13 mouse cellular contexts compared by ENCODE assay signal in the genomic region with DNA sequence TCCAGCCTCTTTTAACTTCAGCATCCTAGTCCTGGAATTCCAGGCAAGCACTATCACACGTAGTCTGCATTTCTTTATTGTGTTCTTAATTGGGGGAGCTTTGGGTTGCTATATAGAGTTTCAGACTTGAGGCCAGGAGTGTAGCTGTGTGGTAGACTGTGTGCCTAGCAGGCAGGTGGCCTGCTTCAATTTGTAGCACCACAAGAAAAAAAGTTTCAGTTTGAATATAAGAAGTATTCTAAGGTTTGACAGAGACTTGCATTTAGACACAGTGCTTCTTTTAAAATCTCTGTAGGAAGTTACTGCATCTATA. TPM values are rescaled to one million over a fixed set of nuclear protein-coding genes. Genes with fewer than 3 reads are reported as not detected.
DNase-seq lines count a peak whose midpoint lies in the region; ATAC-seq and TF ChIP-seq lines count a peak whose summit lies in the region.
"Had no signal": no experiment of that assay in that cellular context is flagged by ENCODE, and none has a peak within 500 bp of the region (broad histone marks: within the 10 kb centered on the region; RNA-seq: fewer than 3 reads in every experiment).

No protein-coding gene starts in this region.

- DNase-seq in liver, embryonic 11.5 days (ENCODE audit: low spot score): no peak
- no peak for DNase-seq in liver
- DNase-seq in A20 (ENCODE audit: low read depth, low spot score): peak; percentile 89
- no peak for DNase-seq in CH12.LX (ENCODE audit: extremely low read depth)
- no peak for DNase-seq in right cerebral cortex, postnatal 14 days
- DNase-seq: cerebellum, adult 18-20 months; lung, embryonic 14.5 days had no signal

- no peak for ATAC-seq in liver, embryonic 11.5 days (replicated peaks; ENCODE audit: low FRiP score)
- no peak for ATAC-seq in liver, embryonic 16.5 days (ENCODE audit: low read depth)
- ATAC-seq in frontal cortex, adult (ENCODE audit: low TSS enrichment): no peak

- peak overlapping the region; percentile 49 for H3K4me2 ChIP-seq in liver, embryonic 11.5 days
- peak overlapping the region; percentile 99 for H3K4me2 ChIP-seq in CH12.LX (ENCODE audit: insufficient read depth, low read depth, poor library complexity, severe bottlenecking)
- peak overlapping the region; percentile 73 for H3K4me2 ChIP-seq in liver, embryonic 16.5 days (ENCODE audit: low read depth, low read length)
- H3K4me2 ChIP-seq: hindbrain, embryonic 15.5 days; midbrain, embryonic 11.5 days had no signal

- H3K4me1 ChIP-seq in liver, embryonic 11.5 days (replicated peaks; ENCODE audit: control insufficient read depth, insufficient read depth, low read length): peaks cover 39% of the 10 kb centered on the region
- peaks cover 8 to 42% of the 10 kb centered on the region in 2 experiments for H3K4me1 ChIP-seq in CH12.LX (ENCODE audit: control insufficient read depth in 1 of 2, insufficient read depth in 2 of 2)
- H3K4me1 ChIP-seq in liver, embryonic 16.5 days (ENCODE audit: control insufficient read depth, low read depth, low read length): peaks cover 55% of the 10 kb centered on the region
- H3K4me1 ChIP-seq: hindbrain, embryonic 15.5 days had no signal

- TF ChIP-seq CTCF in CH12.LX (conservative IDR thresholded peaks at IDR 0.05 in 1 of 2, IDR thresholded peaks at IDR 0.05 in 1 of 2; ENCODE audit: low read depth in 2 of 2, low read length in 2 of 2): no peak

- no peaks in the 10 kb centered on the region for H3K9me3 ChIP-seq in liver, embryonic 11.5 days (ENCODE audit: control insufficient read depth, low read length)
- H3K9me3 ChIP-seq in CH12.LX (replicated peaks; ENCODE audit: low read length): no peaks in the 10 kb centered on the region
- no peaks in the 10 kb centered on the region for H3K9me3 ChIP-seq in liver, embryonic 16.5 days (replicated peaks; ENCODE audit: control insufficient read depth, low read length)
- H3K9me3 ChIP-seq: G1E; hindbrain, embryonic 15.5 days had no signal

- in situ Hi-C loops in CH12.LX (cut with MboI; ENCODE audit: low pct_ligation_motif_present, low pct_unique_long_range_greater_than_20kb, low sequenced_read_pairs): no loop called here

- H3K27me3 ChIP-seq in liver, embryonic 11.5 days (replicated peaks; ENCODE audit: control insufficient read depth, insufficient read depth, low read length): no peaks in the 10 kb centered on the region
- no peaks in the 10 kb centered on the region for H3K27me3 ChIP-seq in CH12.LX (replicated peaks)
- H3K27me3 ChIP-seq in liver, embryonic 16.5 days (ENCODE audit: control insufficient read depth, insufficient read depth, low read depth, low read length): no peaks in the 10 kb centered on the region
- H3K27me3 ChIP-seq: hindbrain, embryonic 15.5 days had no signal

- no peak overlapping the region for H3K27ac ChIP-seq in liver, embryonic 11.5 days (ENCODE audit: low read depth, low read length)
- peak overlapping the region; percentile 89 for H3K27ac ChIP-seq in CH12.LX (ENCODE audit: insufficient read depth, low read depth)
- peak overlapping the region; percentile 49 for H3K27ac ChIP-seq in liver, embryonic 16.5 days (ENCODE audit: low read length)
- H3K27ac ChIP-seq: hindbrain, embryonic 15.5 days had no signal

- dilution Hi-C loops in CH12.LX (cut with MboI; ENCODE audit: extremely low pct_ligation_motif_present, extremely low pct_unique_long_range_greater_than_20kb, low sequenced_read_pairs): no loop called here

- peaks cover 85% of the 10 kb centered on the region for H3K79me2 ChIP-seq in CH12.LX (replicated peaks; ENCODE audit: control insufficient read depth, extremely low read depth, insufficient read depth, poor library complexity, severe bottlenecking)

- peak; percentile 39 for TF ChIP-seq EP300 in CH12.LX (IDR thresholded peaks at IDR 0.05; ENCODE audit: low read length)

- no peak; the same call in 1 of the 2 replicates for TF ChIP-seq POLR2A in CH12.LX (IDR thresholded peaks at IDR 0.05; ENCODE audit: low read depth, low read length)

- no peak overlapping the region for H3K4me3 ChIP-seq in liver, embryonic 11.5 days (ENCODE audit: low read depth, low read length)
- H3K4me3 ChIP-seq in CH12.LX (replicated peaks in 1 of 3; ENCODE audit: low read depth in 2 of 3, low read length in 2 of 3, poor library complexity in 1 of 3): peak overlapping the region; percentile 65 to 83 (median 77)
- peak overlapping the region; percentile 33 for H3K4me3 ChIP-seq in liver, embryonic 16.5 days (ENCODE audit: low read depth, low read length)
- H3K4me3 ChIP-seq: hindbrain, embryonic 15.5 days; myocyte had no signal

- peak overlapping the region; percentile 32 for H3K9ac ChIP-seq in liver, embryonic 11.5 days (ENCODE audit: low read depth, low read length)
- H3K9ac ChIP-seq in CH12.LX (ENCODE audit: insufficient read depth, low read depth): peak overlapping the region; percentile 84
- peak overlapping the region; percentile 33 for H3K9ac ChIP-seq in liver, embryonic 16.5 days (ENCODE audit: low read depth, low read length)
- H3K9ac ChIP-seq: hindbrain, embryonic 15.5 days; lung, embryonic 14.5 days had no signal

- 66% methylated on average over 1 of the region's 1 CpGs for WGBS in liver, embryonic 11.5 days
- 37% methylated on average over 1 of the region's 1 CpGs for WGBS in liver, embryonic 16.5 days (ENCODE audit: insufficient replicate concordance)

- no peak for TF ChIP-seq RAD21 in CH12.LX (IDR thresholded peaks at IDR 0.05; ENCODE audit: low read depth, low read length)

- H3K36me3 ChIP-seq in liver, embryonic 11.5 days (ENCODE audit: control insufficient read depth, insufficient read depth, low read length): no peaks in the 10 kb centered on the region
- peaks cover 3 to 15% of the 10 kb centered on the region in 2 experiments for H3K36me3 ChIP-seq in CH12.LX (replicated peaks in 1 of 2; ENCODE audit: control insufficient read depth in 1 of 2, insufficient read depth in 1 of 2, low read length in 1 of 2)
- H3K36me3 ChIP-seq in liver, embryonic 16.5 days (ENCODE audit: control insufficient read depth, insufficient read depth): no peaks in the 10 kb centered on the region
- H3K36me3 ChIP-seq: hindbrain, embryonic 15.5 days had no signal

TF ChIP-seq in CH12.LX, 34 proteins besides CTCF, POLR2A, EP300 and RAD21:
- TF ChIP-seq ETS1 (conservative IDR thresholded peaks at IDR 0.05; ENCODE audit: low read depth, low read length) (no peak), GABPA (IDR thresholded peaks at IDR 0.05; ENCODE audit: insufficient replicate concordance, low read depth, low read length) (no peak), ZNF384 (IDR thresholded peaks at IDR 0.05; ENCODE audit: low read depth, low read length) (peak; percentile 79), RCOR1 (conservative IDR thresholded peaks at IDR 0.05; ENCODE audit: low read depth, low read length) (no peak; the same call in 1 of the 2 replicates), IRF4 (IDR thresholded peaks at IDR 0.05; ENCODE audit: low read depth, low read length) (peak; percentile 32; the same call in 1 of the 2 replicates), MAZ (IDR thresholded peaks at IDR 0.05; ENCODE audit: low read depth, low read length) (no peak), PAX5 (IDR thresholded peaks at IDR 0.05; ENCODE audit: low read length) (no peak), HCFC1 (IDR thresholded peaks at IDR 0.05; ENCODE audit: low read depth, low read length) (no peak), ELF1 (IDR thresholded peaks at IDR 0.05; ENCODE audit: low read depth, low read length) (no peak), TBP (conservative IDR thresholded peaks at IDR 0.05; ENCODE audit: low read depth, low read length) (no peak), JUND (conservative IDR thresholded peaks at IDR 0.05; ENCODE audit: low read depth, low read length) (no peak), SIN3A (IDR thresholded peaks at IDR 0.05; ENCODE audit: low read length) (peak; percentile 62), MXI1 (IDR thresholded peaks at IDR 0.05; ENCODE audit: low read depth, low read length) (0 out of 2 replicates have a peak, but pooled peaks have one; percentile 8), USF1 (IDR thresholded peaks at IDR 0.05; ENCODE audit: low read depth, low read length) (no peak), MAFK (IDR thresholded peaks at IDR 0.05; ENCODE audit: insufficient replicate concordance, low read length) (no peak), CHD1 (IDR thresholded peaks at IDR 0.05; ENCODE audit: low read depth, low read length) (no peak; the same call in 1 of the 2 replicates), UBTF (IDR thresholded peaks at IDR 0.05; ENCODE audit: low read depth, low read length) (no peak), SMC3 (IDR thresholded peaks at IDR 0.05; ENCODE audit: low read depth, low read length) (no peak; the same call in 1 of the 2 replicates), BHLHE40 (IDR thresholded peaks at IDR 0.05; ENCODE audit: low read depth, low read length) (peak; percentile 23; the same call in 1 of the 2 replicates)

RNA-seq across cellular contexts. Expression of gene Wbp4, which starts 38.3 kb away (rescaled TPM):
- 35.8 and 38.7 TPM in 2 replicates for polyA plus RNA-seq in liver, embryonic 11.5 days (2014; fragmentation: Nextera tagmentation; extraction: Ambion mirVana)
- total RNA-seq in CH12.LX (2012; rRNA removed) (31.3 and 36.8 TPM in 2 replicates), CH12.LX (2014; rRNA removed) (36.2 and 39.9 TPM in 2 replicates)
- 68.5 and 69.4 TPM in 2 replicates for polyA plus RNA-seq in CH12.LX (2012; ENCODE audit: insufficient read length, low read depth)
- polyA plus RNA-seq in liver, embryonic 16.5 days (2015; fragmentation: Nextera tagmentation; extraction: Ambion mirVana): 13.0 and 13.1 TPM in 2 replicates

RNA-seq across cellular contexts. Expression of gene Elf1, which starts 38.6 kb away (rescaled TPM):
- polyA plus RNA-seq in liver, embryonic 11.5 days (2014; fragmentation: Nextera tagmentation; extraction: Ambion mirVana): 22.7 and 25.3 TPM in 2 replicates
- total RNA-seq in CH12.LX (2012; rRNA removed) (37.1 and 41.2 TPM in 2 replicates), CH12.LX (2014; rRNA removed) (71.7 and 85.2 TPM in 2 replicates)
- 49.6 and 54.4 TPM in 2 replicates for polyA plus RNA-seq in CH12.LX (2012; ENCODE audit: insufficient read length, low read depth)
- polyA plus RNA-seq in liver, embryonic 16.5 days (2015; fragmentation: Nextera tagmentation; extraction: Ambion mirVana): 7.8 and 8.8 TPM in 2 replicates

Comparison
In these comparisons a context has a peak if more than half of its experiments do, and no peak if none do; other contexts are left out.
1. H3K4me2 ChIP-seq: peak in every context shown above with its lines; median percentile 99 in CH12.LX; 73 in liver, embryonic 16.5 days; 49 in liver, embryonic 11.5 days.
2. H3K9ac ChIP-seq: peak in every context shown above with its lines; median percentile 84 in CH12.LX; 33 in liver, embryonic 16.5 days; 32 in liver, embryonic 11.5 days.